Mouse (Mus musculus): ENCODE data around the gene Foxo3. TPM values are rescaled to one million over a fixed set of nuclear protein-coding genes. Genes with fewer than 3 reads are reported as not detected.

Foxo3 gene
- polyA plus RNA-seq, 1 experiment from 2014 or later, result 3.5 TPM

DNA sequence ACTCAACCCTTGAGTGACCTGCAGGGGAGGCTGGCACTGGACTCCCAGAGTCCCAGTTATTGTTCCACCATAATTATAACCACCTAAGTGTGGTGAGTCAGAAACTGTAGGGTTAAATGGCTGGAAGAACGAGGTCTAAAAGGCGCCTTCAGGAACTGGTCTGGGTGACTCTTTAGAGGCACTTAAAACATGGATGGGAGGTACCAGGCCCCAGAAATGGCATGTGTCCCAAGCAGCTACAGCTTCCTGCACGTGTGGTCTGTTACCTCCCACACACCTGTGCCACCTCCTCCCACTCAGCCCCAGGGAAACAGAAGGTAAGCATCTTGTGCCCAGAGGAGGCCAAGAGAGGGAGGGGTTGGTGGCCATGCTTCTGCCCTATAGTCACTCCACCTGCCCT lies 128.2 kb downstream of the Foxo3 start:
- Histone ChIP-seq H3K4me2 (replicated peaks) (no peak overlapping the region), H3K9me3 (no peaks in the 10 kb centered on the region), H3K36me3 (no peaks in the 10 kb centered on the region), H3K9ac (replicated peaks) (no peak overlapping the region), H3K4me1 (replicated peaks) (peaks cover 3% of the 10 kb centered on the region), H3K27ac (no peak overlapping the region), H3K4me3 (replicated peaks) (no peak overlapping the region), H3K27me3 (no peaks in the 10 kb centered on the region)
- ATAC-seq, result no peak
- WGBS, result 85% methylated on average over 3 of the region's 3 CpGs

- Histone ChIP-seq H3K36me3 (no peaks in the 10 kb centered on the region), H3K27me3 (no peaks in the 10 kb centered on the region; the same call in 1 of the 2 replicates), H3K9me3 (no peaks in the 10 kb centered on the region), H3K4me3 (replicated peaks) (no peak overlapping the region), H3K9ac (replicated peaks) (no peak overlapping the region), H3K4me1 (replicated peaks) (no peaks in the 10 kb centered on the region), H3K4me2 (replicated peaks) (no peak overlapping the region), H3K27ac (no peak overlapping the region)
- ATAC-seq, result no peak
- WGBS, result 78% methylated on average over 5 of the region's 5 CpGs
Measured at GRCm38 (mm10) chr10:42145221-42145620, 131.3 kb downstream of the Foxo3 start.

DNA sequence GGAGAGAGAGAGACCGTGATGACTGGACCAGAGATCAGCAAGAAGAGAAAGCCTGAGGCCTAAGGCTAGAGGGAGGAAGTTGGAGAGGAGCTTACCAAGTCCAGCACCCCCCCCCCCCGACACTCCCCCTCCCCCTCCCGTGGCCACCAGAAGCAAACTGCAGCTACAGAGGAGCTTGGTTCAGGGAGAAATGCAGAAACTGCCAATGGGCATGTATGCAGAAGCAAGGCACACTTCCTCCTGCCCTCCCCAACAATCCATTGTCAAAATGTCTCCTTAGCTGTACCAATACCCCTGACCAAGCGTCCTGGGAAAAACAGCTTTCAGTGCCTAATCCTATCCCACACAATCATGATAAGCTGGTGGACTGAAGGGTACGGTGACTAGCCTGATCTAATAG lies 131.8 kb downstream of the Foxo3 start:
- no peak overlapping the region for H3K9ac ChIP-seq (replicated peaks)
- H3K36me3 ChIP-seq, result no peaks in the 10 kb centered on the region
- H3K27ac ChIP-seq, result no peak overlapping the region
- WGBS, result 73% methylated on average over 4 of the region's 5 CpGs
- no peaks in the 10 kb centered on the region for H3K4me1 ChIP-seq (replicated peaks)
- H3K9me3 ChIP-seq, result no peaks in the 10 kb centered on the region
- no peaks in the 10 kb centered on the region; the same call in 1 of the 2 replicates for H3K27me3 ChIP-seq
- H3K4me2 ChIP-seq (replicated peaks), result no peak overlapping the region
- no peak overlapping the region for H3K4me3 ChIP-seq (replicated peaks)
- no peak for ATAC-seq

DNA sequence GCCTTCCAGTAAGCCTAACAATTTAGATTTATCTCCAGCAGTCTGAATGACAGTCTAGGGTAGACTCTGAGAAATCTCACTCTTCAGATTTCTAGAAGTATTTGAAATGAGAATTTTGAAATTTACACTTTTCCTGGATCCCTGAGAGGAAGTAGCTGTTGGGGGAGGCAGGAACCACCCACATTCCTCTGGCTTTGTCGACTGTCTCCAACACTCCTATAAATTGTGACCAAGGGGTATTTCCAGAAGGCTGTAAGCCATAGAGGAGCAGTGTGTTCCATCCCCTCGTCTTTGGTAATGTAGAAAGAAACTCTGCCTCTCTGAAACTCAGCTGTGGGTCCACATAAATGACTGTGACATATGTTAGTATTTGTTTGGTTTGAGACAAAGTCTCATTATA lies 132.4 kb downstream of the Foxo3 start:
- WGBS, result 64% methylated on average over 2 of the region's 2 CpGs
- H3K36me3 ChIP-seq, result no peaks in the 10 kb centered on the region
- H3K9me3 ChIP-seq, result no peaks in the 10 kb centered on the region
- H3K4me3 ChIP-seq (replicated peaks), result no peak overlapping the region
- ATAC-seq, result no peak
- no peak overlapping the region for H3K9ac ChIP-seq (replicated peaks)
- no peak overlapping the region for H3K4me2 ChIP-seq (replicated peaks)
- H3K4me1 ChIP-seq (replicated peaks), result no peaks in the 10 kb centered on the region
- no peaks in the 10 kb centered on the region; the same call in 1 of the 2 replicates for H3K27me3 ChIP-seq
- no peak overlapping the region for H3K27ac ChIP-seq

- Histone ChIP-seq H3K4me2 (replicated peaks) (no peak overlapping the region), H3K9ac (replicated peaks) (no peak overlapping the region), H3K27me3 (no peaks in the 10 kb centered on the region; the same call in 1 of the 2 replicates), H3K4me1 (replicated peaks) (no peaks in the 10 kb centered on the region), H3K27ac (no peak overlapping the region), H3K9me3 (no peaks in the 10 kb centered on the region), H3K36me3 (no peaks in the 10 kb centered on the region), H3K4me3 (replicated peaks) (no peak overlapping the region)
- ATAC-seq, result no peak
- WGBS, result 94% methylated on average over 1 of the region's 1 CpGs
Measured at GRCm38 (mm10) chr10:42142791-42143190, 133.8 kb downstream of the Foxo3 start.

- Histone ChIP-seq H3K4me2 (replicated peaks) (no peak overlapping the region), H3K27me3 (no peaks in the 10 kb centered on the region; the same call in 1 of the 2 replicates), H3K4me3 (replicated peaks) (no peak overlapping the region), H3K9me3 (no peaks in the 10 kb centered on the region), H3K9ac (replicated peaks) (no peak overlapping the region), H3K36me3 (no peaks in the 10 kb centered on the region), H3K4me1 (replicated peaks) (no peaks in the 10 kb centered on the region), H3K27ac (no peak overlapping the region)
- ATAC-seq, result no peak
- whole genome bisulfite sequencing, result 84% methylated on average over 9 of the region's 9 CpGs
Measured at GRCm38 (mm10) chr10:42142081-42142480, 134.5 kb downstream of the Foxo3 start.

- ATAC-seq, result no peak
- H3K27ac ChIP-seq, result no peak overlapping the region
- no peak overlapping the region for H3K9ac ChIP-seq (replicated peaks)
- no peaks in the 10 kb centered on the region for H3K9me3 ChIP-seq
- WGBS, result 81% methylated on average over 1 of the region's 1 CpGs
- H3K4me1 ChIP-seq (replicated peaks), result no peaks in the 10 kb centered on the region
- H3K4me3 ChIP-seq (replicated peaks), result no peak overlapping the region
- no peak overlapping the region for H3K4me2 ChIP-seq (replicated peaks)
- H3K27me3 ChIP-seq, result no peaks in the 10 kb centered on the region; the same call in 1 of the 2 replicates
- H3K36me3 ChIP-seq, result no peaks in the 10 kb centered on the region
Measured at GRCm38 (mm10) chr10:42139749-42140148, 136.8 kb downstream of the Foxo3 start.

DNA sequence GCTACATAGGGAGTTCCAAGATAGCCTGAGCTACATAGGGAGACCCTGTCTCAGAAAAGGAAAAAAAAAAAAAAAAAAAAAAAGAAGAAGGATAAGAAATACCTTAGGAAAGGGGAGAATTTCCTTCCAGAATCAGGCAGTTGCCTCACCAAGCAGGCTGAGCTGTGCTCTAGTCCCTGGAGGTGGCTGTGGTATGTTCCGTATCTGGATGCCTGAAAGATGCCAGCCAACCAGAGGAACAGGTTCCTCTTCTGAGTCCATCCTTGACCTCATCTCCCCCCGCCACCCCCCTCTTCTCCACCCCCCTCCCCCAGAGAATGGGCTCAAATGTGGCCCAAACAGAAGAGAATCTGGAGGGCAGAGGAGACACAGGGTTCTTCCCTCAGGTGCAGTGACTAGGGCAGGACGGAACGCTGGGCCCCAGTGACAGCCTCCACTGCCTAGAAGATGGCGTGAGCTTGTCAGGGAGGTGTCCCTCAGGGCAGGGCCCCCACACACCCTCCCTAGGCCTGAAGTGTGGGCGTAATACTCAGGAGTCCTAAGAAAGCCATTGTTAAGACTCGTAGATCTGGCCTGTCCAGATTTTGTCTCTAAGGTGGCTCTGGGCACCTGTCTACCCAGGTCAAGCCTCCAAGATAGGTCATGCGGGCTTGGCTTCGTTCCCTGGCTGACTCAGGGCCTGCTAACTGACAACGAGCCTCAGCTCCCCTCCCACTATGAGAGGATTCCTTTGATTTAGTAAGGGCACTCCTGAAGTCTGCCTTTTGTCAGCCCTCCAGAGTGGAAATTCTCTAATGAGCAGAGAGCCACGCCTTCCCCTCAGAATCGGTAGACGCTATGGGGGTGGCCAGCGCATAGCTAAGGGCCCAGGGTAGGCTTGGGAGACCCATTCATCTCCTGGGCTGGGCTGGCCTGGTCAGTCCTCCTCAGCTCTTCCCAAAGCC lies 141.5 kb downstream of the Foxo3 start:
- 80% methylated on average over 14 of the region's 14 CpGs for WGBS
- H3K27ac ChIP-seq, result no peak overlapping the region
- H3K9ac ChIP-seq (replicated peaks), result no peak overlapping the region
- no peaks in the 10 kb centered on the region for H3K36me3 ChIP-seq
- no peaks in the 10 kb centered on the region for H3K4me1 ChIP-seq (replicated peaks)
- no peak overlapping the region for H3K4me3 ChIP-seq (replicated peaks)
- H3K27me3 ChIP-seq, result no peaks in the 10 kb centered on the region
- no peak for ATAC-seq
- no peak overlapping the region for H3K4me2 ChIP-seq (replicated peaks)
- H3K9me3 ChIP-seq, result no peaks in the 10 kb centered on the region

Other genes with a start within 250 kb of the Foxo3 start
- gene Afg1l, start 201.8 kb upstream of the Foxo3 start, polyA plus RNA-seq (2015; fragmentation: Nextera tagmentation; extraction: Ambion mirVana), result 4.6 and 4.8 TPM in 2 replicates
- 220 and 236 TPM in 2 replicates for gene Snx3, start 225.3 kb upstream of the Foxo3 start, polyA plus RNA-seq (2015; fragmentation: Nextera tagmentation; extraction: Ambion mirVana)